Mouse (Mus musculus) ES-Bruce4 (cell line): ENCODE results near the gene Ext2. TPM values are rescaled to one million over a fixed set of nuclear protein-coding genes. Genes with fewer than 3 reads are reported as not detected.

ENCODE experiments used
- H3K27ac ChIP-seq: 2 replicates; pipeline ENCODE4 v1.5.1; 2012; ENCODE audit warnings: low read length, inconsistent platforms; ENCODE audit not compliant: insufficient read depth
- H3K27me3 ChIP-seq: 2 replicates; pipeline ENCODE4 v1.6.1; 2012; ENCODE audit warnings: mild to moderate bottlenecking, low read length, inconsistent platforms; ENCODE audit not compliant: control insufficient read depth, poor library complexity, insufficient read depth, severe bottlenecking
- H3K36me3 ChIP-seq: 2 replicates; pipeline ENCODE4 v1.6.1; 2012; ENCODE audit warnings: inconsistent platforms, mild to moderate bottlenecking, low read length, moderate library complexity; ENCODE audit not compliant: control insufficient read depth, poor library complexity, insufficient read depth, severe bottlenecking
- H3K4me1 ChIP-seq: one replicate; pipeline ENCODE4 v1.8.1; 2011; ENCODE audit warnings: low read length; ENCODE audit not compliant: control insufficient read depth, insufficient read depth
- H3K4me3 ChIP-seq: 2 replicates; pipeline ENCODE4 v1.5.1; 2011; ENCODE audit warnings: low read depth, mild to moderate bottlenecking, low read length
- H3K9ac ChIP-seq: 2 replicates; pipeline ENCODE4 v1.6.1; 2012; ENCODE audit warnings: low read depth, mild to moderate bottlenecking, inconsistent platforms; ENCODE audit not compliant: poor library complexity, severe bottlenecking
- H3K9me3 ChIP-seq: replicated peaks from 2 replicates; pipeline ENCODE4 v1.6.1; 2012; ENCODE audit warnings: mild to moderate bottlenecking, low read length, inconsistent platforms; ENCODE audit not compliant: control insufficient read depth, poor library complexity, insufficient read depth, severe bottlenecking
- CTCF ChIP-seq: IDR thresholded peaks from one replicate; pipeline ENCODE4 v1.8.1; 2011; ENCODE audit warnings: low read depth, low read length
- EP300 ChIP-seq: IDR thresholded peaks from 2 replicates; pipeline ENCODE4 v1.6.1; 2011; ENCODE audit warnings: low read depth, low read length; ENCODE audit not compliant: insufficient read depth
- POLR2A ChIP-seq: IDR thresholded peaks from one replicate; pipeline ENCODE4 v1.8.1; 2011; ENCODE audit warnings: low read length; ENCODE audit not compliant: insufficient read depth
- polyA plus RNA-seq: library from polyadenylated mRNA; stranded (reverse); fragments of >200 nt; gene quantifications from 2 replicates; pipeline ENCODE4 v1.2.4, GENCODE M21; 2011; ENCODE audit warnings: low read depth; ENCODE audit not compliant: missing spikeins, insufficient read depth, insufficient read length

Gene Ext2
- polyA plus RNA-seq, 1 experiment, result 32.8 TPM

DNA sequence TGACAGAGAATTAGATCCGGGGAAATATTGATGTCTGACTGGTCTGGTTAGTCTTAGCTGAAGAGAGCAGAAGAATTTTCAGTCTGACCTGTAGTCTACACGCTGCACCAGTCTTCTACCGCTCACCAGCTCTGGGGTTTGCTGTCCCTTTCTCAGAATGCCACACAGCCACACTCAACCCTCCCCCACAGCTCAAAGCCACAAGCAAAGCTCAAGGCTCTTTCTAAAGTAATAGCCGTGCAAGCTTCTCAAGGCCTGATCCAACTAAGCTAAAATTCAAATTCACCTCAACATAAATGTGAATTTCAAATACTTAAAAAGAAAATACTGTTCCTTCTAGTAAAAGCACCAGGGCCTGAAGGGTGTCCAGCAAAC lies 45.3 kb downstream of the Ext2 start:
- TF ChIP-seq EP300, result no peak
- no peak for TF ChIP-seq POLR2A
- no peak for TF ChIP-seq CTCF
- no peaks in the 10 kb centered on the region for H3K4me1 ChIP-seq
- no peak overlapping the region for H3K9ac ChIP-seq
- H3K36me3 ChIP-seq, result no peaks in the 10 kb centered on the region
- no peaks in the 10 kb centered on the region for H3K9me3 ChIP-seq
- H3K4me3 ChIP-seq, result no peak overlapping the region
- no peak overlapping the region for H3K27ac ChIP-seq
- H3K27me3 ChIP-seq, result no peaks in the 10 kb centered on the region

DNA sequence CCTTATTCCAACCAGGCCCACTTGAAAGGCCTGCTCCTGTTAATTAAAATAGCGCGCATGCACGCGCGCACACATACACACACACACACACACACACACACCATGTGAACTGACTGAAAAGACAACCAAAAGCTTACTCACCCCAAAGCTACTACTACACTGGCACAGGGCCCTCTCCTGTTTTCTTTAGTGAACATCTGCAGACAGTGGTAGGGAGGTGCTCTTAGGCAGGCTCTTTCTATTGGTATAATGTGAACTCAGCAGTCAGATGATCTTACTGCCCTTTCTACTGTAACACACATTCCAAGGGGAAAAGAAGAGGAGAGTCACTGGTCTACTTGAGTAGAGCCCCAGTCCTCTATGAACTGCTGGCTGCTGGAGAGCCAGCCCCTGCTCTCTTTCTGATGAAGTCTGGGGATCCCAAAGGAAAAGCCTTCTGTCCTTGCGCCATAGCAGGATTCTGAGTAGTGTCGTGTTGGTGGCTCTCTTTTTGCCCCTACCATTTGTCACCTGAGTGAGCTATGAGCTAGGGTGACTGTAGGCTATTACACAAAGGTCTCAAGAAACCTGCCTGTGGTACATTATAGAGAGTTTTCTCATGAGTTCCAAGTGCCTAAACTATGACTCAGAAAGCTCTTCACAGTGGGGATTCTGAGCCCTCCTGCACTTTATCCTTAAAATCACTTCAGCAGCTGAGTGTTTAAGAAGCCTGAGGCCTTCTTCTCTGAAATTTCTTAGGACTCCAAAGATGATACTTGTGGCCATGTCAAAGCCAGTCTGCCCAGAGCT lies 45.9 kb downstream of the Ext2 start:
- Histone ChIP-seq H3K27me3 (no peaks in the 10 kb centered on the region), H3K4me1 (no peaks in the 10 kb centered on the region), H3K27ac (no peak overlapping the region), H3K4me3 (no peak overlapping the region), H3K9me3 (no peaks in the 10 kb centered on the region), H3K36me3 (no peaks in the 10 kb centered on the region), H3K9ac (no peak overlapping the region)
- TF ChIP-seq EP300, result no peak
- TF ChIP-seq CTCF, result no peak
- TF ChIP-seq POLR2A, result no peak

DNA sequence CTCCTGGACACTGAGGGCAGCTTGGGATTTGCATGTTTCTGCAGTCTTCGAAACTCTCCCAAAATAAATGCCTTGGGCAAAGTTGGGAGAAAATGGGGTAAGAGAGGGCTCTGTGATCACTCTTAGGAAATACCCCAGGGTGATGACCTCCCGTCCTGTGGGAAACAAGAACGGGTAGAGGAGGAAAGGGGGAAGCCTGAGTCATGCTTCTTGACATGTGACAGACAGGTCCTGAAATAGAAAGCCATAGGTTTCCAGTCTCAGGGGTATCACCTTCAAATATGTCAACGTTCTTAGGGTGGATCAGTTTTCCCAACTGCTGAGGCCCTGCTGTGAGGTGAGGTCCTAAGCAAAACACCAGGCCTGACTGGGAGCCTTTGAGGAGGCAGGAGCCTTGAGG lies 46.9 kb downstream of the Ext2 start:
- Histone ChIP-seq H3K4me1 (no peaks in the 10 kb centered on the region), H3K27me3 (no peaks in the 10 kb centered on the region)

DNA sequence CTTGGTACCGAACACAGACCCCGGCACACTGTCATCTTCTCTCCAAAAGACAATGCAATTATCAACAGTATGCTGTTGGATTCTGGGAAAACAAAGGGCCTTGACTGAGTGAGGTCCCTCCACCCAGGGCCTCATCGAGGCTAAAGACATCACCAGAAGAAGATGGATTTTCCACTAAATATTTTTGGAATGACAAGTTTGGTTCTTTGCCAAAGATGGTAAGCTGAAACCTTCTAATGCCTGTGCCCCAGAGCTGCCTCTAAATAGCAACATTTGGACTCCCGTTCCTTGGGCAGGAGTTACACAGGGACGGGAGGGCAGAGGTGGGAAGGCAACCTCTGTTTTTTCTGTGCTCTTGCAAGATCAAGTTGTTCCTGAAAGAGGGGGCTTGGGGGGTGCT lies 47.4 kb downstream of the Ext2 start:
- no peak overlapping the region for H3K9ac ChIP-seq
- TF ChIP-seq EP300, result no peak
- TF ChIP-seq CTCF, result no peak
- no peak for TF ChIP-seq POLR2A
- no peak overlapping the region for H3K4me3 ChIP-seq
- no peak overlapping the region for H3K27ac ChIP-seq
- no peaks in the 10 kb centered on the region for H3K4me1 ChIP-seq
- H3K27me3 ChIP-seq, result no peaks in the 10 kb centered on the region
- no peaks in the 10 kb centered on the region for H3K36me3 ChIP-seq
- no peaks in the 10 kb centered on the region for H3K9me3 ChIP-seq

More for the DNA sequence above, 46.9 kb downstream of the Ext2 start:
- Histone ChIP-seq H3K4me3 (no peak overlapping the region), H3K9ac (no peak overlapping the region), H3K9me3 (no peaks in the 10 kb centered on the region), H3K36me3 (no peaks in the 10 kb centered on the region), H3K27ac (no peak overlapping the region)
- TF ChIP-seq EP300, result no peak
- TF ChIP-seq POLR2A, result no peak
- no peak for TF ChIP-seq CTCF

DNA sequence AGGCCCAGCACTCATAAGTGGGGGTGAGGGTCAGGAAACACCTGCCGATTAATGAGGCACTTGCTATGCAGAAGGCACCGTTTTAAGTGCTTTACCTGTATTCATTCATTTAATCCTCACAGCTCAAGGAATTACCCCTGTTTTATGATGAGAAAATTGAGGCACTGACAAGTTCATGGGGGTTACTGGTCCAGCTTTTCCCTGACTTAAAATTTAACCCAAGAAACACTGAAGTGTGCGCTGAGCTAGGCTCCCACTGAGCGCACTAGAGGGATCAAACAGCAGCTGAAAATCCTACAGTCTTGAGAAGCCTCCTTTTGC lies 49.6 kb downstream of the Ext2 start:
- no peaks in the 10 kb centered on the region for H3K9me3 ChIP-seq
- H3K9ac ChIP-seq, result no peak overlapping the region
- no peaks in the 10 kb centered on the region for H3K27me3 ChIP-seq
- TF ChIP-seq EP300 (no peak), POLR2A (no peak), CTCF (no peak)
- H3K36me3 ChIP-seq, result no peaks in the 10 kb centered on the region
- no peak overlapping the region for H3K4me3 ChIP-seq
- H3K4me1 ChIP-seq, result no peaks in the 10 kb centered on the region
- H3K27ac ChIP-seq, result no peak overlapping the region

DNA sequence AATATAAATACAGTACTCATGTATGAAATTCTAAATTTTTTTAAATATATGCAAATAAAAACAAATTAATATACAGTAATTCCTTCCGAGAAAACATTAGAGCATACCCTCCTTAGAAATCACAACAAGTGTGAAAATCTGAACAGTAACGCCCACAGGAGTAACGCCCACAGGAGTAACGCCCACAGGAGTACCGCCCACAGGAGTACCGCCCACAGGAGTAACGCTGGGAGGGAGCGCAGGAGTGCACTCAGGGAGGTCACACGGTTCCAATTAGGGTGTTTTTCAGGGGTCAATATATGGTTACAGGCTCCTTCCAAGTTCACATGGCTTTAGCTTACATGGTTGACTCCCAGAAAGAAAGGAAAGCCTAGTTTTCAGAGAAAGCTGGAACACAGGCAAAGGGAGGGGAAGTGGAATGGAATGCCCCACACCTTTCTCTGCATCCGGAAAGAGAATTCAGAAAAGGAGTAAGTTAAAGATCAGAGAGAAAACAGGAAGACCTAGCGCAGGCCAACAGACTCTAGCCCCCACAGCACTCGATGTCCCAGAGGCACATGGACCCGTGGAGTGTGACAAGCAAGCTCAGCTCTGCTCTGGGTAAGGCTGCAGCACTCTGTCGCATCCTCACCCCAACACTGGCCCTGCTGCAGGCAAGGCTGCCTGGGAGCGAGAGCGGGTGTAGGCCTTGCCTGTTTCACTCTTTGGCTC lies 50.2 kb downstream of the Ext2 start:
- Histone ChIP-seq H3K4me3 (no peak overlapping the region), H3K27ac (no peak overlapping the region), H3K27me3 (no peaks in the 10 kb centered on the region), H3K9ac (no peak overlapping the region), H3K36me3 (no peaks in the 10 kb centered on the region), H3K9me3 (no peaks in the 10 kb centered on the region), H3K4me1 (no peaks in the 10 kb centered on the region)
- TF ChIP-seq CTCF (no peak), EP300 (no peak), POLR2A (no peak)
